In genomic region chr3:95015337-95015872, GRCm38 (mm10) we compare ENCODE assay signal across 8 mouse cellular contexts. TPM values are rescaled to one million over a fixed set of nuclear protein-coding genes. Genes with fewer than 3 reads are reported as not detected.
DNase-seq lines count a peak whose midpoint lies in the region; ATAC-seq and TF ChIP-seq lines count a peak whose summit lies in the region.

Zfp687 (minus strand) TSS chr3:95015448.

- peak within 1 kb of the TSS; percentile 77 for H3K9ac ChIP-seq in embryonic facial prominence, embryonic 14.5 days (ENCODE audit: low read depth, low read length)
- peak within 1 kb of the TSS; percentile 94 for H3K9ac ChIP-seq in heart, adult 2 months (ENCODE audit: low read depth, low read length)
- H3K9ac ChIP-seq in limb, embryonic 13.5 days, result peak within 1 kb of the TSS; percentile 85
- peak within 1 kb of the TSS; percentile 78 for H3K9ac ChIP-seq in midbrain, embryonic 16.5 days (ENCODE audit: low read depth, low read length)

- H3K4me3 ChIP-seq in embryonic facial prominence, embryonic 14.5 days (ENCODE audit: low read depth, low read length), result peak within 1 kb of the TSS; percentile 67
- peak within 1 kb of the TSS; percentile 98 for H3K4me3 ChIP-seq in heart, adult 2 months
- H3K4me3 ChIP-seq in limb, embryonic 13.5 days, result peak within 1 kb of the TSS; percentile 81
- H3K4me3 ChIP-seq in midbrain, embryonic 16.5 days (ENCODE audit: low read depth, low read length), result peak within 1 kb of the TSS; percentile 86

- H3K27me3 ChIP-seq in embryonic facial prominence, embryonic 14.5 days (replicated peaks; ENCODE audit: control insufficient read depth, insufficient read depth, low read length), result no peaks in the 10 kb centered on the region
- no peaks in the 10 kb centered on the region for H3K27me3 ChIP-seq in heart, adult 2 months (ENCODE audit: control insufficient read depth, insufficient read depth, low read length)
- no peaks in the 10 kb centered on the region for H3K27me3 ChIP-seq in limb, embryonic 13.5 days
- no peaks in the 10 kb centered on the region for H3K27me3 ChIP-seq in midbrain, embryonic 16.5 days (ENCODE audit: control insufficient read depth, insufficient read depth, low read depth, low read length)

- no peak for TF ChIP-seq EP300 in heart, adult 2 months (IDR thresholded peaks at IDR 0.05; ENCODE audit: insufficient read depth, low read depth, low read length)

- peak within 1 kb of the TSS; percentile 95 for H3K27ac ChIP-seq in embryonic facial prominence, embryonic 14.5 days (replicated peaks; ENCODE audit: low read depth, low read length)
- H3K27ac ChIP-seq in heart, adult 2 months, result peak within 1 kb of the TSS; percentile 95
- peak within 1 kb of the TSS; percentile 97 for H3K27ac ChIP-seq in limb, embryonic 13.5 days
- H3K27ac ChIP-seq in midbrain, embryonic 16.5 days (ENCODE audit: low read length), result peak within 1 kb of the TSS; percentile 97

- peak; percentile 99 for ATAC-seq in embryonic facial prominence, embryonic 14.5 days (ENCODE audit: low read depth)
- peak; percentile 99 for ATAC-seq in limb, embryonic 13.5 days (ENCODE audit: low FRiP score, low read depth)
- ATAC-seq in midbrain, embryonic 16.5 days, result peak; percentile 99

- H3K9me3 ChIP-seq in embryonic facial prominence, embryonic 14.5 days (ENCODE audit: control insufficient read depth, low read length), result no peaks in the 10 kb centered on the region
- H3K9me3 ChIP-seq in limb, embryonic 13.5 days, result no peaks in the 10 kb centered on the region
- H3K9me3 ChIP-seq in midbrain, embryonic 16.5 days (replicated peaks; ENCODE audit: control insufficient read depth, low read length, poor library complexity, severe bottlenecking), result no peaks in the 10 kb centered on the region

- 2% methylated on average over 26 of the region's 37 CpGs for WGBS in embryonic facial prominence, embryonic 14.5 days
- WGBS in heart, adult 2 months, result under 1% methylated on average over 26 of the region's 37 CpGs
- WGBS in limb, embryonic 13.5 days, result 0% methylated on average over 37 of the region's 37 CpGs
- under 1% methylated on average over 31 of the region's 37 CpGs for WGBS in midbrain, embryonic 16.5 days

- H3K4me1 ChIP-seq in embryonic facial prominence, embryonic 14.5 days (ENCODE audit: control insufficient read depth, insufficient read depth, low read length), result peaks cover 13% of the 10 kb centered on the region
- peaks cover 2% of the 10 kb centered on the region for H3K4me1 ChIP-seq in heart, adult 2 months (ENCODE audit: control insufficient read depth, insufficient read depth, low read length)
- peaks cover 27% of the 10 kb centered on the region for H3K4me1 ChIP-seq in limb, embryonic 13.5 days
- peaks cover 21% of the 10 kb centered on the region for H3K4me1 ChIP-seq in midbrain, embryonic 16.5 days (ENCODE audit: control insufficient read depth, insufficient read depth, low read length)

- TF ChIP-seq CTCF in heart, adult 2 months (IDR thresholded peaks at IDR 0.05), result no peak

- H3K36me3 ChIP-seq in embryonic facial prominence, embryonic 14.5 days (ENCODE audit: control insufficient read depth, insufficient read depth, low read length), result peaks cover 19% of the 10 kb centered on the region
- H3K36me3 ChIP-seq in heart, adult 2 months (ENCODE audit: control insufficient read depth, insufficient read depth, low read length), result no peaks in the 10 kb centered on the region
- H3K36me3 ChIP-seq in limb, embryonic 13.5 days, result peaks cover 20% of the 10 kb centered on the region
- peaks cover 17% of the 10 kb centered on the region for H3K36me3 ChIP-seq in midbrain, embryonic 16.5 days (ENCODE audit: control insufficient read depth, insufficient read depth, low read length)

- H3K79me2 ChIP-seq in heart, adult 2 months (replicated peaks; ENCODE audit: control insufficient read depth, insufficient read depth, low read length), result no peaks in the 10 kb centered on the region

- DNase-seq in 3T3-L1 (ENCODE audit: low read depth, low spot score), result peak; percentile 100
- DNase-seq in adrenal gland, postnatal 4 days (ENCODE audit: low spot score in 2 of 2), result peak; percentile 92 to 96
- DNase-seq in embryonic facial prominence, embryonic 14.5 days (ENCODE audit: low spot score), result peak; percentile 100
- DNase-seq in heart, adult 2 months, result peak; percentile 99
- DNase-seq in kidney, adult 8-10 months, result peak; percentile 100
- peak; percentile 99 to 100 for DNase-seq in spleen, postnatal 10 days (ENCODE audit: low spot score in 2 of 2)

- TF ChIP-seq POLR2A in heart, adult 2 months (IDR thresholded peaks at IDR 0.05; ENCODE audit: insufficient read depth, low read depth, low read length), result peak; percentile 92

- intact Hi-C loops in heart, adult 2 months (cut with DNase I), result loop anchor here (5.0 kb wide), 1 partner anchor 128 kb away; the partner anchor contains the start of gene Psmb4

- H3K4me2 ChIP-seq in embryonic facial prominence, embryonic 14.5 days (ENCODE audit: low read depth, low read length), result peak within 1 kb of the TSS; percentile 95
- peak within 1 kb of the TSS; percentile 95 for H3K4me2 ChIP-seq in limb, embryonic 13.5 days (replicated peaks)
- peak within 1 kb of the TSS; percentile 75 for H3K4me2 ChIP-seq in midbrain, embryonic 16.5 days (ENCODE audit: low read length)

RNA-seq across cellular contexts. Expression of gene Zfp687, which starts in this region (rescaled TPM):
- total RNA-seq in adrenal gland, postnatal 4 days (2021), result 10 to 100 TPM; 76.5 to 81.4 TPM
- 17.3 and 22.0 TPM in 2 replicates for polyA plus RNA-seq in embryonic facial prominence, embryonic 14.5 days (2014; fragmentation: Nextera tagmentation; extraction: Ambion mirVana)
- total RNA-seq in heart, adult 2 months (2021), result 10 to 100 TPM; 11.0 to 13.5 TPM
- 10.6 and 10.9 TPM in 2 replicates for polyA plus RNA-seq in heart, adult 2 months (2012; rRNA removed)
- polyA plus RNA-seq in limb, embryonic 13.5 days (2015; fragmentation: Nextera tagmentation; extraction: Ambion mirVana), result 23.5 and 24.4 TPM in 2 replicates
- 17.6 and 18.7 TPM in 2 replicates for polyA plus RNA-seq in midbrain, embryonic 16.5 days (2015; fragmentation: Nextera tagmentation; extraction: Ambion mirVana)

Comparison
In these comparisons a context has a peak if more than half of its experiments do, and no peak if none do; other contexts are left out.
1. Peak in every context shown above with its lines: DNase-seq, ATAC-seq, H3K4me3 ChIP-seq and H3K27ac ChIP-seq.
2. RNA of gene Zfp687 (total RNA-seq): 76.5 to 81.4 TPM in adrenal gland, postnatal 4 days; 11.0 to 13.5 TPM in heart, adult 2 months; every median in the first group is over 4 times any median in the second.